Comparison of ENCODE assay signal across 22 mouse cellular contexts in genomic region chr19:10302852-10303251, GRCm38 (mm10). TPM values are rescaled to one million over a fixed set of nuclear protein-coding genes. Genes with fewer than 3 reads are reported as not detected.
A peak's percentile ranks its signal among the peaks of the same experiment; 100 is the strongest.
DNase-seq lines count a peak whose midpoint lies in the region; ATAC-seq lines count a peak whose summit lies in the region.
"Had no signal": no experiment of that assay in that cellular context is flagged by ENCODE, and none has a peak within 500 bp of the region (broad histone marks: within the 10 kb centered on the region; RNA-seq: fewer than 3 reads in every experiment).

No protein-coding gene starts in this region.

- no peak overlapping the region for H3K4me3 ChIP-seq in hindbrain, embryonic 16.5 days (ENCODE audit: low read length)
- no peak overlapping the region for H3K4me3 ChIP-seq in hindbrain, embryonic 12.5 days
- H3K4me3 ChIP-seq: forebrain, embryonic 12.5 days; midbrain, embryonic 12.5 days; neural tube, embryonic 13.5 days had no signal

- H3K4me2 ChIP-seq in hindbrain, embryonic 16.5 days (ENCODE audit: low read length) = peak overlapping the region; percentile 81; the same call in 1 of the 2 replicates
- no peak overlapping the region for H3K4me2 ChIP-seq in hindbrain, embryonic 12.5 days (replicated peaks)
- H3K4me2 ChIP-seq: forebrain, embryonic 12.5 days had no signal

- no peak overlapping the region for H3K27ac ChIP-seq in hindbrain, embryonic 16.5 days (ENCODE audit: low read depth, low read length)
- H3K27ac ChIP-seq in hindbrain, embryonic 12.5 days = no peak overlapping the region
- H3K27ac ChIP-seq: forebrain, embryonic 12.5 days; hindbrain, embryonic 14.5 days; midbrain, embryonic 12.5 days; neural tube, embryonic 13.5 days had no signal

- no peak overlapping the region for H3K9ac ChIP-seq in hindbrain, embryonic 16.5 days (ENCODE audit: low read depth, low read length)
- no peak overlapping the region for H3K9ac ChIP-seq in hindbrain, embryonic 12.5 days
- H3K9ac ChIP-seq: forebrain, embryonic 12.5 days; hindbrain, embryonic 14.5 days; liver, postnatal 0 days; midbrain, embryonic 12.5 days; neural tube, embryonic 13.5 days had no signal

- WGBS in hindbrain, embryonic 16.5 days = 85% methylated on average over 3 of the region's 3 CpGs
- 93% methylated on average over 3 of the region's 3 CpGs for WGBS in hindbrain, embryonic 12.5 days

- peaks cover 16% of the 10 kb centered on the region for H3K4me1 ChIP-seq in hindbrain, embryonic 16.5 days (ENCODE audit: control insufficient read depth, insufficient read depth, low read depth, low read length)
- H3K4me1 ChIP-seq in hindbrain, embryonic 12.5 days = peaks cover 20% of the 10 kb centered on the region

- peaks cover 6% of the 10 kb centered on the region for H3K27me3 ChIP-seq in hindbrain, embryonic 16.5 days (replicated peaks; ENCODE audit: control insufficient read depth, insufficient read depth, low read length)
- peaks cover 49% of the 10 kb centered on the region for H3K27me3 ChIP-seq in hindbrain, embryonic 12.5 days

- no peak for ATAC-seq in hindbrain, embryonic 16.5 days
- ATAC-seq in hindbrain, embryonic 12.5 days (ENCODE audit: low FRiP score) = no peak
- ATAC-seq: CD4-positive, CD25-positive, alpha-beta regulatory T cell, adult 4 months; liver, postnatal 0 days had no signal

- peak; percentile 5 to 36 for DNase-seq in left cerebral cortex, adult 8-10 months (ENCODE audit: low spot score in 2 of 2)
- DNase-seq in left cerebral cortex, adult 11 months (ENCODE audit: low spot score) = no peak
- DNase-seq in 3T3-L1 (ENCODE audit: low read depth, low spot score) (peak; percentile 73), NIH3T3 (ENCODE audit: low read depth) (peak; percentile 53)
- no peak for DNase-seq in frontal cortex, postnatal 25 days (ENCODE audit: low spot score in 2 of 2)
- DNase-seq: adrenal gland, adult 8-10 months; cerebellum, adult 11-12 months; cerebellum, postnatal 25 days; kidney, adult 2 months; kidney, postnatal 36 days; liver; liver, postnatal 0 days; lung, postnatal 36 days; thymus, postnatal 36 days had no signal

- H3K9me3 ChIP-seq in hindbrain, embryonic 16.5 days (ENCODE audit: control insufficient read depth, low read length) = no peaks in the 10 kb centered on the region
- no peaks in the 10 kb centered on the region for H3K9me3 ChIP-seq in hindbrain, embryonic 12.5 days (replicated peaks)
- H3K9me3 ChIP-seq: forebrain, embryonic 12.5 days; G1E; midbrain, embryonic 12.5 days; neural tube, embryonic 13.5 days had no signal

- no peaks in the 10 kb centered on the region for H3K36me3 ChIP-seq in hindbrain, embryonic 16.5 days (ENCODE audit: control insufficient read depth, insufficient read depth, low read length)
- H3K36me3 ChIP-seq in hindbrain, embryonic 12.5 days = no peaks in the 10 kb centered on the region
- H3K36me3 ChIP-seq: forebrain, embryonic 12.5 days; G1E; midbrain, embryonic 12.5 days; neural tube, embryonic 13.5 days had no signal

RNA-seq across cellular contexts. Expression of gene Dagla, which starts 1.8 kb away (rescaled TPM):
- polyA plus RNA-seq in hindbrain, embryonic 16.5 days (2015; fragmentation: Nextera tagmentation; extraction: Ambion mirVana) = 11.5 and 14.3 TPM in 2 replicates
- polyA plus RNA-seq in hindbrain, embryonic 12.5 days (2016; fragmentation: Nextera tagmentation; extraction: Ambion mirVana) = 4.9 and 5.1 TPM in 2 replicates
- 10 to 100 TPM; 72.6 to 77.7 (median 74.9) TPM for total RNA-seq in left cerebral cortex, adult 8-10 months (2022)
- polyA plus RNA-seq: CD4-positive, CD25-positive, alpha-beta regulatory T cell, adult 4 months; G1E had no signal

Comparison
In these comparisons a context has a peak if more than half of its experiments do, and no peak if none do; other contexts are left out.
1. DNase-seq: peak in left cerebral cortex, adult 8-10 months (2 of 2), 3T3-L1 (single experiment) and NIH3T3 (single experiment); none in left cerebral cortex, adult 11 months (single experiment) and frontal cortex, postnatal 25 days (0 of 2).